Mouse (Mus musculus): ENCODE measurements at regions not wholly inside any gene's neighbourhood (a gene's known extent, or its start where the extent isn't known, plus 50 kb on each side); places are given as distances from the start of the nearest gene placed in this dataset.

DNA sequence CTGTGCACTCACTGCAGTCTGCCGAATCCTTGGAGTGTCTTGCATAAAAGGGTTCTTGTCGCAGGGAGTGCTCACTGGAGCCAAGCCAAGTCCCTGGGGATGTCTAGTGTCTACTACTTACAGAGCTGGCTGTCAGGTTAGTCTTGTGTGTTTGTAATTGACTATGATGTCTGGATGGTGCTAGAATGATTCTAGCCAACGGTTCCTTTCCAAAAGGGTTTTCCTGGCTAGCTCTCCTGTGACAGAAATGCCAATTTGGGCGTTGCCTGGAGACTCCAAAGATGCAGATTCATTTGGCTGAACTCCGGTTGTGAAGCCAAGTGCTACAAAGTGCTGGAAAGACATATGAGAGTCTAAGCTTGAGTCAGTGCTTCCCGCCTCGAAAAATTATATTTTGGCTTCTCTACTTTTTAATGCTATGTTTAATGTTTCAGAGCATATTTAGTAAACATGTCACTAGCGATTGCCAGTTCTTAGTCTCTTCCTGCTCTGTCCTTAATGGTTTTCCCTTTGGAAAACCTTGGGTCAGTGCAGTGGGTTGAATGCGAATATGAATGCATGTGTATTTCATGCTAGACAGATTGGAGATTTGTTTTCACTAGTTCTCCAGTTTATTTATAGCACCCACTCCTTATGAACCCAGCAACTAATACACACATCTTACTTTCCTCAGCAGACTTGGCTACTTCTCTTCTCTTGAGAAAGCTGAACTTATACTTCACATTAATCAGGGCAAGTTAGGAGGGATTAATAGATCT is 162.2 kb upstream of the Etaa1 start:
- no peak for DNase-seq
- TF ChIP-seq CTCF (IDR thresholded peaks at IDR 0.05; ENCODE audit: insufficient read depth, low read length) (no peak), POLR2A (IDR thresholded peaks at IDR 0.05; ENCODE audit: borderline replicate concordance, extremely low read depth, low read depth, low read length) (no peak)
- Histone ChIP-seq H3K4me3 (replicated peaks; ENCODE audit: extremely low read depth, low read depth, low read length) (no peak overlapping the region), H3K4me1 (ENCODE audit: control insufficient read depth, insufficient read depth, low read length) (no peaks in the 10 kb centered on the region)
- WGBS, result 57% methylated on average over 9 of the region's 9 CpGs

DNA sequence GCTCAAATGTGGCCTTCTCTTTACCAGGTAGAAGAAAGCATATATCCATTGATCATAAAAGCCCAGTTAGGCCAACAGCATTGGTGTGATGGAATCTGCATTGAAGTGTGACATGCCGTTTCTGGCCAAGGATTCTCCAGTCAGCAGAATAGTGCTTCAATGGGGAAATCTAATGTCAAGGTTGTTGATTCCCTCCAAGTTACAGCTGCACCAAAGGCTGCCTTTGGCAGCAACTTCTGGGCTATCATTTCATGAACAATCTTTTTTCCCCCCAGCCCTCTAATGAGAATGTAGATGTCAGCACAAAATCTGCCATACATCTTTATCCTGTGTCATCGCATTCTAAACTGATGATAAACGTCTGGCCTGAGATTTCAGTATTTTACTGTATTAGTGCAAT is 149.2 kb upstream of the Etaa1 start:
- no peak for TF ChIP-seq POLR2A (IDR thresholded peaks at IDR 0.05; ENCODE audit: borderline replicate concordance, extremely low read depth, low read depth, low read length)
- no peak for TF ChIP-seq CTCF (IDR thresholded peaks at IDR 0.05; ENCODE audit: insufficient read depth, low read length)
- no peak for DNase-seq
- Histone ChIP-seq H3K4me3 (replicated peaks; ENCODE audit: extremely low read depth, low read depth, low read length) (no peak overlapping the region), H3K4me1 (ENCODE audit: control insufficient read depth, insufficient read depth, low read length) (no peaks in the 10 kb centered on the region)
- 66% methylated on average over 3 of the region's 3 CpGs for WGBS

DNA sequence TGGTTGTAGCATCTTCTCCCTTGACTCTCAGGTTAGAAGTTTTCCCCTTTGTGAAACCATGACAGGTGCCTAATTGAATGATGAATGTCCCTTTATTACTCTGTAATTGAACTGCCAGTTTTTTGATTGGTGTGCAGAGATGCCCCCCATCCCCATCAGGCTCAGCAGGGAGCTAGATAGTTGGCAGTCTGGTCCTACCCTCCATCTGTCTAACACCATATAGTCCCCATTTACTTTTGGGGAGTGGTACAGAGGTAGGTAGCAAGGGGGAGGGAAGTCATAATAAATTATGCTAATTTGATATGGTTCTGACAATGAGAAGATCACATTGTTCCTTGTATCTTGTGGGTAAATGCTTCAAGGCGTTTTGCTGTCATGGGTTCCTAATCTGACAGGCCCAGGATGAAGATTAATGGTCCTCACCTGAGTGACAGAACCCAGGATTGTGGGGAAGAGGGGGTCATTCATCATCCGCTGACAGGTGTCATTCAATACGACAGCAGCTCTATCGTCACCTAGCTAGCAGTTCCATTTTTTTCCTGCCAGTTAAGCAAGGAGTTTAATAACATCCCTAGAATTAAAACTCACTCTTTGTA is 122.3 kb upstream of the Etaa1 start:
- Histone ChIP-seq H3K4me1 (ENCODE audit: control insufficient read depth, insufficient read depth, low read length) (no peaks in the 10 kb centered on the region), H3K4me3 (replicated peaks; ENCODE audit: extremely low read depth, low read depth, low read length) (no peak overlapping the region)
- no peak for DNase-seq
- TF ChIP-seq CTCF (IDR thresholded peaks at IDR 0.05; ENCODE audit: insufficient read depth, low read length) (no peak), POLR2A (IDR thresholded peaks at IDR 0.05; ENCODE audit: borderline replicate concordance, extremely low read depth, low read depth, low read length) (no peak)
- WGBS, result 77% methylated on average over 4 of the region's 4 CpGs

DNA sequence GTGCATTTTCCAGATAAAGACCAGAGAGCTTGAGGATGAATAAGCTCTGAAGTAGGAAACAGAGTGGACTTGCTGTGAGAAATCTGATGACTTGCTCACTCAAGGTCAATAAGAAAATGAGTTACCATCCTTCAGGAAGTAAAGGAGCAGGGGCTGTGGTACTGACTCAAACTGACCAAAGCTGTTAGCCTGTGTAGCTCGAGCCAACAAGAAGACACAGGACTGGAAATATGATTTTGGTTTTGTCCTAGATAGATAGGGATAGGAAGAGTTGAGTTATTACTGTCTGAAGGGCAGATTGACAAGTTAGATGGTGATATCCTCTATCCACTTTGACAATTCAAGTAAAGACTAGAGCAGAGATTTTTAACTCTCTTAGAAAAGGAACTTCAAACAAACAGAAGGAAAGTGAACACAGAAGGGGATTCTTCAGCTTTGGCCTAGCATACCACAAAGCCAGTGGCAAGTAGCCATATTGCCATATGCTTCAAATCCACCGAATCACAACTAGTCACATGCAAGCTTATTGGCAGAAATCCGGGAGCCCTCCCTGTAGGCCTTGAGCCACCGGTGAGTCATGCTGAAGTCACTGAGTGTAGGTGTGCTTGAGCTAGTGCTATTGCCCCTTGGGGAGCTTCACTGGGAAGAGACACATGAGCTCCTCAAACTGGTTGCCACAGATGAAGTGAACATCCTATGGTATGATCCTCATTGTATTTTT is 117.1 kb upstream of the Etaa1 start:
- no peak overlapping the region for H3K4me3 ChIP-seq (replicated peaks; ENCODE audit: extremely low read depth, low read depth, low read length)
- H3K4me1 ChIP-seq (ENCODE audit: control insufficient read depth, insufficient read depth, low read length), result no peaks in the 10 kb centered on the region
- TF ChIP-seq POLR2A (IDR thresholded peaks at IDR 0.05; ENCODE audit: borderline replicate concordance, extremely low read depth, low read depth, low read length) (no peak), CTCF (IDR thresholded peaks at IDR 0.05; ENCODE audit: insufficient read depth, low read length) (no peak)
- no peak for DNase-seq
- 70% methylated on average over 4 of the region's 4 CpGs for whole genome bisulfite sequencing

DNA sequence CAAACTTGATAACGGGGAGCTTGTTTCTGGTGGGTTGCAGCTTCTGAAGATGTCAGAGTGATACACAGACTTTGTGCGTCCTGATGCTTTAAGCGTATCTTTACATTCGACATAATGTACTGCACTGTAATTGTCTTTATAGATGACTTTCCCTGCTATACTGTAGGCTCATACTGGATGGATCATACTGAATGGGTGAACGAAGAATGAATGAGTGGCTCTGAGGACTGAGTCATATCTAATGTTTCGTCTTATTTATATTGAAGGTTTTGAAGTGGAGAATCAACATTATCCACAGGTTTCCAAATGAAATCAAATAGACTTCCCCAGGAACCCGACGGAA is 116.3 kb upstream of the Etaa1 start:
- WGBS, result 41% methylated on average over 8 of the region's 8 CpGs
- Histone ChIP-seq H3K4me1 (ENCODE audit: control insufficient read depth, insufficient read depth, low read length) (no peaks in the 10 kb centered on the region), H3K4me3 (replicated peaks; ENCODE audit: extremely low read depth, low read depth, low read length) (no peak overlapping the region)
- TF ChIP-seq POLR2A (IDR thresholded peaks at IDR 0.05; ENCODE audit: borderline replicate concordance, extremely low read depth, low read depth, low read length) (no peak), CTCF (IDR thresholded peaks at IDR 0.05; ENCODE audit: insufficient read depth, low read length) (no peak)
- DNase-seq, result no peak

DNA sequence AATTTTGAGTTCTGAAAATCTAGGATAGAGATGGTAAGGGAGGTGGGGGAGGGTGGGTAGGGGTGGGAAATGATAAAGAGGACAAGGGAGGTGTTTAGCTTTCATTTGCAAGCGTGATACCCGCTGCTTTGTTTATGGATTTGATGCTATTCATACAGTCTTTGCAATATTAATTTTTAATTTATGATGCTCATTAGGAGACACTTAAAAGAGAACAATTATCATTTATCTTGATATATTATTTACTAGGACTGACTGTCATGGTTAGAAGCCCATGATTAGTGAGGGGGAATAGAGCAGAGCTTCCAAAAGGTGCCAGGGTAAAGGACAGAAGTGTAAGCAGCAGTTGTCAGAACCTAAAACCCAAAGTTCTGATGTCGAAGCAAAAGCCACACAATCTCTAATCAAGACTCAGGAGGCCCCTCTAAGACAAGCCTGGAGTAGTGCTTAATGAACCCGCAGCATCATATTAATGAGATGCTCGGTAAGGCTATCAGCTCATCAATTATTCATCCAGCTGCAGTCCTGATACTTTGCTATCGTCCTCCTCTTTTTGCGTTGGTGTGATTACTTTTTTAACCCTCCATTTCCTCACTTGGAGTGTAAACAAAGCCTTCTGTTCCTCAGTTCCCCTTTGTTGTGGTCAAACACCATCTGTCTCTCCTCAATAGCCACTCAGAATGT is 115.8 kb upstream of the Etaa1 start:
- Histone ChIP-seq H3K4me1 (ENCODE audit: control insufficient read depth, insufficient read depth, low read length) (no peaks in the 10 kb centered on the region), H3K4me3 (replicated peaks; ENCODE audit: extremely low read depth, low read depth, low read length) (no peak overlapping the region)
- DNase-seq, result no peak
- 45% methylated on average over 7 of the region's 7 CpGs for WGBS
- TF ChIP-seq CTCF (IDR thresholded peaks at IDR 0.05; ENCODE audit: insufficient read depth, low read length) (no peak), POLR2A (IDR thresholded peaks at IDR 0.05; ENCODE audit: borderline replicate concordance, extremely low read depth, low read depth, low read length) (no peak)

DNA sequence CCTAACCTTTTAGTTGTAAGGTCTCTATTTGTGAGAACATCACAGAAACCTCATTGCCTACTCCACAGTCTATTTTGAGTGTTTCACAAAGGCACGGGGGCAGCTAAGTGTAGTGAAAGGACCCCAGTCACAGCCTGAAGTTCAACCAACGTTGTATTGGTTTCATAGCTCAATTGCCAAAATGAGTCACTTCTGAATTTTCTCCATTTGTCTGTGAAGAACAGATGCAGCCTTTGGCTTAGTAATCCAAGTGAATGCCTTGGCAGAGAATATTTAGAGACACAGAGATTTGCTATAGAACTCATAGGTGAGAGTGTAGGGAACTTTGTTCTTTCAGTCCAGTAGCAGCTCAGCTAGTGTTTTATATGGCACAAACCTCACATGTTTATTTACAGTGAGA is 114.4 kb upstream of the Etaa1 start:
- no peak overlapping the region for H3K4me3 ChIP-seq (replicated peaks; ENCODE audit: extremely low read depth, low read depth, low read length)
- no peaks in the 10 kb centered on the region for H3K4me1 ChIP-seq (ENCODE audit: control insufficient read depth, insufficient read depth, low read length)
- 59% methylated on average over 2 of the region's 2 CpGs for WGBS
- DNase-seq, result no peak
- TF ChIP-seq POLR2A (IDR thresholded peaks at IDR 0.05; ENCODE audit: borderline replicate concordance, extremely low read depth, low read depth, low read length), result no peak
- TF ChIP-seq CTCF (IDR thresholded peaks at IDR 0.05; ENCODE audit: insufficient read depth, low read length), result no peak

DNA sequence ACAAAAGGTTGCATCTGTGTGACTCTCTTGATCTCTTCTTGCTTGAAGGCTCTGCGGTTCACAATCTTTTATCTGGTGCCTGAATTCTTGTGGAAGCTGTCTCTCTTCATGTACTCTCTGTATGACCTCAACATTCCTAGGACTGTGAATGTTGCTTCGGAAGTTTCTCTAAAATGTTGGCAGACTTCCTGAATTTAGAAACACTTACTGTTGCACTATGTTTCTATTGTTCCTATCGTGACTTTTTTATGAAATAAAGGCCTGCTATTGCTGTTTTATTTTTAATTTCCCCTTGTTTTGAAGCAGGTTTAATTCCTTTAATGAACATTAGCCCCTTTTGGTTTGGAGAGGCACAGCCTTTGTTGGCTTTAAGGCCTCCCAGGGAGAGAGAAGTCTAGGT is 114.0 kb upstream of the Etaa1 start:
- TF ChIP-seq CTCF (IDR thresholded peaks at IDR 0.05; ENCODE audit: insufficient read depth, low read length), result no peak
- no peak for TF ChIP-seq POLR2A (IDR thresholded peaks at IDR 0.05; ENCODE audit: borderline replicate concordance, extremely low read depth, low read depth, low read length)
- DNase-seq, result no peak

DNA sequence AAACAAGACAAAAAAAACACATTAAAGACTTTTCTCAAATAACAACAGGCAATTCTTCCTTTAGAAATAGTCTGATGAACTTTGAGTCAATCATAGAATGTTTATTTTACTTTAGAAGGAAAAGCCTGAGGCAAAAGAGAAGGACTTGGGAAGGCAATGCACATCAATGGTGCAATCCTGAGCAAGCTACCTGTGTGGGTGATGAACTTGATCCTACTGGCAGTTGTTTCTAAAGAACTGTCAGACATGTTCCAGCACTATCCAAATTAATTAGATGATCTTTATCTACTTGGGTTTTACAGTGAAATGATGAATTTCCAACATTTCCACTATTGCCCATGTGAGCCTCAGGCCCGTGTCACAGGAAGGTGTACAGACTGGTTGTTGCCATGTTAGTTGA is 87.9 kb upstream of the Etaa1 start:
- Histone ChIP-seq H3K4me3 (replicated peaks; ENCODE audit: extremely low read depth, low read depth, low read length) (no peak overlapping the region), H3K4me1 (ENCODE audit: control insufficient read depth, insufficient read depth, low read length) (no peaks in the 10 kb centered on the region; the same call in 1 of the 2 replicates)
- DNase-seq, result no peak
- 79% methylated on average over 1 of the region's 1 CpGs for WGBS
- TF ChIP-seq CTCF (IDR thresholded peaks at IDR 0.05; ENCODE audit: insufficient read depth, low read length), result no peak
- no peak for TF ChIP-seq POLR2A (IDR thresholded peaks at IDR 0.05; ENCODE audit: borderline replicate concordance, extremely low read depth, low read depth, low read length)

More for the DNA sequence above, 114.0 kb upstream of the Etaa1 start:
- WGBS, result 27% methylated on average over 3 of the region's 3 CpGs
- Histone ChIP-seq H3K4me3 (replicated peaks; ENCODE audit: extremely low read depth, low read depth, low read length) (no peak overlapping the region), H3K4me1 (ENCODE audit: control insufficient read depth, insufficient read depth, low read length) (no peaks in the 10 kb centered on the region)

All from lung, adult 2 months (tissue).